Mouse (Mus musculus) layer of hippocampus, adult 9-11 months (tissue): Measurements from ENCODE around the gene Wdr89.
"Not testable (repeated sequence)": the region's sequence is repeated elsewhere in the genome, so short reads cannot be mapped to it uniquely, and the experiment has no call there.

ENCODE experiments used
- DNase-seq: peaks from one replicate; pipeline ENCODE4 v3.0.0; 2022

Gene Wdr89

DNA sequence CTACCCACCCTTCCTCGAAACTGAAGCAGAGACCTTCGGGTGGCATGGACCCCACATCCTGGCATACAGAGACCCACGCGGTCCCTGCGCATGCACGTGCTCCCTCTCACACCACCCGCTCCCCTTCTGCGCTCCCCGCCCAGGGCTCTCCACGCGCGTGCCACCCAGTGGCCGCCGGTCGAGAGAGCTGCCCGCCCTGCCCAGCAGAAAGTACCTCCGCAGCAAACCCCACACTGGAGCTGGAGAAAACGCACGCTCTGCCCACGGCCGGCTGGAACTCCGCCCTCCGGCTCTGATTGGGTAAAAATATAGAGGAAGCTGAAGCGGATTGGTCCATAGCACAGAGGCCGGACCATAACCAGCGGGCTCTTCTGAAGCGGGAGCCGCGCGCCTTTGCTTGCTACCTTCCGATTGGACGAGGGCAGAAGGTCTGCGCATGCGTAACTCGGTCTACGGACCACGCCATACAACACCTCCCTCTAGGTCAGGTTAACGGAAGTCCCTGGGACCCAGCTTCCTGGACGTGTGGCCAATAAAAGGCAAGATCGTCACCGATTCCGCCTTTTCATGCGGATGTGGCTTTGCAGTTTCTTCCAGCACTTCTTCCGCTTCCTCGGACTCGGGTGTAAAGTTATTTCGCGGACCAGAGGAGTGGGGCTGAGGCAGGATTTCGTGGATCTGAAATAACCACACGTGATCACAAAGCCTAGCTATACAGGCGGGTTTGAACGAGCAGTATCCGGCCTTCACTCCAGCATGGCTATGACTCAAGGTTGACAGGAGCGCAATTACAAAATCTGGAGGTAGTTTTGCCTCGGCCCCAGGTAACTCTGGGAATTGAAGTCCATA is at the start of gene Wdr89:
Wdr89 (minus strand) TSS at position 280 of the 849 bp plus-strand sequence.
- peak; percentile 100 for DNase-seq

DNA sequence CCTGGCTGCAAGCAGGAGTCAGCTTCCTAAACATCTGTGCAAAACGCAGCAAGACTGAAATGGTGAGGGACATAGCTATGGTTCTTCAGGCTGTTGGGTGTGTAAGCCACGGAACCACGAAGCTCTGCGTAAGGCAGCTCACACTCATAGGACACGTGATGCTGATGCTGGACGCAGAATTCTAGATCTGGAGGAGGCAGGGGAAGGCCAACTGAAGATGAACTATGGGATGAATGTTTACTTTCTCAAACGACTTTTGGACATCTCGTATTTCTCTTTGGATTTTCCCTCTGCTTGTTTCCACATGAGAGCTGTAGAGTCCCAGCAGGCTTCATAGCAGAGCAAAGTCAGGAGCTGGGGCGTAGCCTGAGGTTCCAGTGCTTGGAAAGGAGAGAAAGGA is 44.3 kb upstream of the Wdr89 start:
- no peak for DNase-seq

DNA sequence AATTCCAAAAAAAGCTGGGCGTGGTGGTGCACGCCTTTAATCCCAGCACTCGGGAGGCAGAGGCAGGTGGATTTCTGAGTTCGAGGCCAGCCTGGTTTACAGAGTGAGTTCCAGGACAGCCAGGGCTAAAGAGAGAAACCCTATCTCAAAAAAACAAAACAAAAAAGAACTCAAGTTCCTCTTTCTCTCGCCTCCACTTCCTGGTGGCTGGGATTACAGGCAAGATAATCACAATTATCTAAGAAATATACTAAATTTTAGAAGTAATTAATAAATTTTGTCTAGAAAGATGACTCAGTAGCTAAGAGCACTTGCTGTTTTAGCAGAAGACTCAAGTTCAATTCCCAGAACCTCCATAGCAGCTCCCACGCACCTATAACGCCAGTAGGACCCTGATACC is 43.6 kb upstream of the Wdr89 start:
- DNase-seq: not testable (repeated sequence)

DNA sequence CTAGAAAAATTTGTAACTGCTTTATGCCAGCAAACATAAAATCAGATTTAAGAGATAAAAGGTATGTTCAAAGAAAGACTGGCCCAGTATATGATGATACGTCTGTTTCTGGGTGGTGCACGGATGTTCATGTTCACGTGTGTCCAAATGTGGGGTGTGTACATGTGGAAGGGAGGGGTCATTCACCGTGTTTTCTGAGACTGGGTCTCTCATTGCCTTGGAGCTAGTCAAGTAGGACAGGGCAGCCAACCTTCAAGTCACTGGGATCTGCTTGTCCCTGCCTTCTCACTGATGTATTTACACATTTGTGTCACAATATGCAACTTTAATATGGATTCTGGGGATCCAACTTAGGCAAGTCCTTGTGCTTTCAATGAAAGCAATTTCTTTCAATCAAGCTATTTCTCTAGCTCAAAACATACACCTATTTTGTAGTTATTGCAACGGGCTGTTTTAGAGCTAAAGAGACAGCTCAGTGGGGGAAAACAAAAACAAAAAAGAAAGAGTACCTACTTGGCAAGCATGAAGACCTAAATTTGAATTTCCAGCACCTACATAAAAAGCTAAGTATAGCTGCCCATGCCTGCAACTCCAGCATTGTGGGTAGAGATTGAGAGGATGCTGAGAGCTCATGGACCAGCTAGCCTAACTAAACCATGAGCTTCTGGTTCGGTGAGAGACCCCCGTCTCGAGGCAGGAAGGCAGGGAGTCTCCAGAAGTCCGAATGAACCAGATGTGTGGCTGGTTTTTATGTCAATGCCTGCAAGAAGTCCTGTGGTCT is 41.4 kb upstream of the Wdr89 start:
- no peak for DNase-seq

DNA sequence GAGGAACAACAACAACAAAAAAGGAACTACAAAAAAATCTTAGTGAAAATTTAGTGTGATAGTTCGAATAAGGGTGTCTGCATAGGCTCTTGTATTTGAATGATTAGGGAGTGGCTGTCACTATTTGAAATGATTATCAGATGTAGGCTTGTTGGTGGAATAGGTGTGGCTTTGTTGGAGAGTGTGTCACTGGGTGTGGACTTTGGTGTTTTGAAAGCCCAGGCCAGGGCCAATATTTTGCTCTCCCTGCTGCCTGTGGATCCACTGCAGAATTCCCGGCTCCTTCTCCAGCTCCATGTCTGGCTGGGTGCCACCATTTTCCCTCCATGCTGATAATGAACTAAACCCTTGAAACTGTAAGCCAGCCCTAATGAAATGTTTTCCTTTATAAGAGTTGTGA is 40.2 kb upstream of the Wdr89 start:
- DNase-seq: no peak

DNA sequence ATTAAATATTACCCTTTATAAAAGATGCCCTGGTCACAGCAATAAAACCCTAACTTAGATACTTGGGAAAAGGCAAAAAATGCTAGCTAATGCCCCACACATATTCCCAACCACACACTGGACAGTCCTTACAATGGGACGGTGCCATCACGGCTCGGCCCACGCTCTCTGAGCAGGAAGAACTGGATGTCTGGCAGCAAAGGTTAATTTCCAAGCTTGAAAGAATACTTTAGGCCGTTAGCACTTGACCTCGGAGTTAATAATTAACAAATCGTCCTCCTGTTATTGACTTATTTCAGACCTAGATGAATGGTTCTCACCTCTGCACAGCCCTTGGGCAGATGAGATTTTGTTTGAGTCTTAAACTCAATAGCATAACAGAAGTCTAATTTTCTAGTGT is 37.3 kb upstream of the Wdr89 start:
- DNase-seq: no peak

DNA sequence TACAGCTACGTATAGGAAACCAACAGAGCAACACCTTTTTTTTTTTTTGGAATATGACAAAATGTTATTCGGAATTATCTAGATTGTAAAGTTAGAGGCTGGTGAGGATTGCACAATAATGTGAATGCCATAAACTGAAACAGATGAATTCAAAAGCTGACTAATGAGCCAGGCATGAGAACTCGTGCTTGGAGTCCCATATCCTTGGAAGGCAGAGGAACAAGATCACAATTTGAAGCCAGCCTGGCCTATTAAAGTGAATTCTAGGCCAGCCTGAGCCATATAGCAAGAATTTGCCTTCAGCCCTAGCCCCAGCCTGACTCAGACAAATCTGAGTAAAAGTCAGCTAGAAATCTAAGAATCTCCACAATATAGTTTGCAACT is 33.4 kb upstream of the Wdr89 start:
- no peak for DNase-seq

DNA sequence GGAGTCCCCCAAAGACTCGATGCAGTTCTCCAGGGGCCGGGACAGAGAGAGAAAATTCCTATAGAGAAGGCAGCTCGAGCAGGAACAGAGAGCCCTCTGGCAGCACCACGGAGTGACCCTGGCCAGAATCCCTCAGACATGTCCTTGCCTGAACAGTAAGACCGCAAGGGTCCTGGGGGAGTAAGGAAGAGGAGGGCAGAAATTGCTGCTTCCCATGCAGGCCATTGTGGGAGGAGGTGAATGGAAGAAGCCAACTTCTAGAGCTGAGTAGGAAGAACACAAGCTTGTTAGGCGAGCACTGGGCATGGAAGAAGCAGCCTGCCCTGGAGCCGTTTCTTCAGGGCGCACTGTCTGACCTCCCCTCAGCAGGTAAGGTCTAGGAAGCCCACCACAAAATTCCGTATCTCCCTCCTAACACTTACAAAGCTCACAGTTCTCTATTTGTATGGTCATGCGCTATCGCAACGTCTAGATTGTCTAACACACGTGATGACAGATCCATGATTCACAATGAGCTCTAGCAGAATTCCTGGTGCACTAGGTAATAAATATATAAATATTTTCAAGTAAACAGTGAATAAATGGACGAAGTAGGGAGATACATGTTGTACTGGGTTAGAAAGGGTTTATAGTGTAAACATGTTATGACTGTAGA is 32.9 kb upstream of the Wdr89 start:
- DNase-seq: no peak

DNA sequence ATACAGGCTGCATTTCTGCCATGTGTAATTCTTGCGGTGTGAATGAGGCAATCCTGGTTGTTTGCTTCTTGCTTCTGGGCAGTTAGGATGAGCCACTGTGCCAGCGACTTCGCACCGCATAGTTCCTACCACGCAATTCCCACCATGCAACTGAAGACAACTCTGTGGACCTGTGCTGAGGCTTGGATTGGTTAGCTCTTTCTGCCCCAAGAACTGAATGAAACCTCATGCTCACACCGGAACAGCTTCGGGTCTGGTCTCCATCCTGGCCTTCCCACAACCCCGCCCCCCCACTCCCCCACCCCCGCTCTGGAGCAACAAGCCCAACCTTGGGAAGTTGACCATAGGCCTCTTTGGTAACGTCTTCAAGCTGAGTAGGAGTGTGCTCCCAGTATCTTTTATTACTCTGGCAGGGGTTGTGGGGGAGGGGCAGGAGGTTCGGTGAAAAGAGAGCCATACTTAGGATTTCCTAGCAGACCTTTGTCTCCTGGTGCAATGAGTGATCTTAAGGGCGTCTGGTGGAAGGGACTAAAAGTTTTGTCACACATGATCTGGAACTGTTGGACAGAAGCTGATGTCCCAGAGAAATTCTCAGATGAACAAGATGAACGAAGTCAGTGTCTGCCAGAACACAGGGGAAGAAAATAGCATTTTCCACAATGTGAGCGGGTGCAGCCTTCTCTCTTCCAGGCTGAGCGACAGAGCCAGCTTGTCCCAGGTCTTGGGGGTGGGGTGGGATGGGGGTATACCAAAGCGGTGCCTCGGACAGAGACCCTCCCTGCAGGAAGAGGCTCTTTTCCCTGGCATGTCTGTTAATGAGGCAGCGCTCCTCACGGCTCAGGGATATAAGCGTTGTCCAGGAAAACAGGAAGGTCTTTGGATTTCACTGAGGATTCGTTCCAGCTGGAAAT is 32.1 kb upstream of the Wdr89 start:
- no peak for DNase-seq

DNA sequence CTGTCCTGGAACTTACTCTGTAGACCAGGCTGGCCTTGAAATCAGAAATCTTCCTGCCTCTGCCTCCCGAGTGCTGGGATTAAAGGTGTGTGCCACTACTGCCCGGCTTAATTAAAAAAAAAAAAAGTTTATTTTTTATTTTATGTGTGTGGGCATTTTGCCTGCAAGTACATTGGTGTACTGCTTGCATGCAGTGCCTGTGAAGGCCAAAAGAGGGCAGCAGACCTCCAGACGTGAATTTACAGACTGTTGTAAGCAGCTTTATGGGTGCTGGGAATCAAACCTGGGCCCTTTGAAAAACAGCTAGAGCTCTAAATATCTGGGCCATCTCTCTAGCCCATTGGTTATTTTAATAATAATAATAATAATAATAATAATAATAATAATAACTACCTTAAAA is 29.4 kb upstream of the Wdr89 start:
- no peak for DNase-seq

DNA sequence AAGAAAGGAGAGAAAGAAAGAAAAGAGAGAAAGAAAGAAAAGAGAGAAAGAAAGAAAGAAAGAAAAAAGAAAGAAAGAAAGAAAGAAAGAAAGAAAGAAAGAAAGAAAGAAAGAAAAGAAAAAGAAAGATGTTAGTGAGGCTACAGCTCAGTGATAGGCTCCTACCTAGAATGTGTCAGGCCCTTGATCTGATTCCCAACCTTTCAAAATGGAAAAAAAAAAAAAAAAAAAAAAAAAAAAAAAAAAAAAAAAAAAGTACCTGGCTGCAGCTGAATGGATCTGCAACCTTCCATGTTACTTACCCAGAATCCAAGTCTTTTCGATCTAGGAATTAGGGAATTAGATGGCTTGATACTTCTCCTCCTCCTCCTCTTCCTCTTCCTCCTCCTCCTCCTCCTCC is 26.5 kb upstream of the Wdr89 start:
- not testable (repeated sequence) for DNase-seq

DNA sequence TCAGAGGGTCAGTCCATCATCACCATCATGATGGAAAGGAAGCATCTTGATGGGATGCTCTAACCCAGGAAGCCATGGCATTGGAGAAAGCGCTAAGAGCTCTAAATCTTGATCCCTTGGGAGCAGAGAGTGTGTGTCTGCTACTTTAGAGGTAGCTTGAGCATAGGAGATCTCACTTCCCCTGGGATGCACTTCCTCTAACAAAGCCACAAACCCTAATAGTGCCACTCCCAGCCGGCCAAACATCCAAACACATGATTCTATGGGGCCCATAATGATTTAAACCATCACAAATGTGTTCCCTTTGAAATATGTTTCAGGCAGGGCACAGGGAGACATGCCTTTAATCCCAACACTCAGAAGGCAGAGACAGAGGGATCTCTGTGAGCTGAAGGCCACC is 19.7 kb upstream of the Wdr89 start:
- DNase-seq: no peak

DNA sequence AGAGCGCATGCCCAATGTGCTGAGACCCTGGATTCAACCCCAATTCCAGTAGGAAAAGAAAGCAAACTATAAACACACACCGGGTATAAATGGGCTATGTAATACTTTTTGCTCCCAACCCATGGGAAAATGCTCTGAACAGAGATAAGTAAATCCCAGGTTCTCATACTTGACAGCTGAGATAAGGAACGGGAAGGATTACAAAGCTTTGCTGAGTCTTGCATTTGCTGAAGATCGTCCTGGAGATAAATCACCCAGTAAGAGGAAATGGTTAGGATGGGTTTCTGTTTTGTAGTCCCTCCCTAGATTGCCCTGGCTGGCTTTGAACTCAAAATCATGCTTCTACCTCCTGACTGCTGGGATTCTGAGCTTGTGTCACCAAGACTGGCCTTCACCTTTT is 18.0 kb upstream of the Wdr89 start:
- no peak for DNase-seq

DNA sequence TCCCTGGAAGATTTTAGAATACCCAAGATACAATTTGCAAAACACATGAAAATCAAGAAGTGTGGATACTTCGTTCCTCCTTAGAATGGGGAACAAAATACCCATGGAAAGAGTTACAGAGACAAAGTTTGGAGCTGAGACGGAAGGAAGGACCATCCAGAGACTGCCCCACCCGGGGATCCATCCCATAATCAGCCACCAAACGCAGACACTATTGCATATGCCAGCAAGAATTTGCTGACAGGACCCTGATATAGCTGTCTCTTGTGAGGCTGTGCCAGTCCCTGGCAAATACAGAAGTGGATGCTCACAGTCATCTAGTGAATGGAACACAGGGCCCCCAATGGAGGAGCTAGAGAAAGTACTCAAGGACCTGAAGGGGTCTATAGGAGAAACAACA is 14.7 kb upstream of the Wdr89 start:
- not testable (repeated sequence) for DNase-seq

DNA sequence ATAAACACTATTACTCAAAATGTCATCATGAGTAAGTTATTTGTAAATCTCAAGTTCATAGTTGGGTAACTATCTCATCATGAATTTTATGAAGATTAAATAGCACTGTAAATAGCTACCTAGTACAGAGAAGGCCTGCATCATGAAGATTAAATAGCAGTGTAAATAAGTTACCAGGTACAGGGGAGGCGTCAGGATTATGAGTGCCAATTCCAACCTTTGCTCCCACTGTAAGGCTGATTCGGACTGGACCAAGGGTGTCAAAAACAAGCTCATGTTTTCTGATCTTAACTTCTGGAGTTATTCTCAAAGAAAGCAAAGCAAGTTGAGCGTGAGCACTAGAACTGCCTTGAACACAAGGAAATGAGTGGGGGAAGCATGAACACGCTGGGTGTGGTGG is 14.3 kb upstream of the Wdr89 start:
- no peak for DNase-seq

DNA sequence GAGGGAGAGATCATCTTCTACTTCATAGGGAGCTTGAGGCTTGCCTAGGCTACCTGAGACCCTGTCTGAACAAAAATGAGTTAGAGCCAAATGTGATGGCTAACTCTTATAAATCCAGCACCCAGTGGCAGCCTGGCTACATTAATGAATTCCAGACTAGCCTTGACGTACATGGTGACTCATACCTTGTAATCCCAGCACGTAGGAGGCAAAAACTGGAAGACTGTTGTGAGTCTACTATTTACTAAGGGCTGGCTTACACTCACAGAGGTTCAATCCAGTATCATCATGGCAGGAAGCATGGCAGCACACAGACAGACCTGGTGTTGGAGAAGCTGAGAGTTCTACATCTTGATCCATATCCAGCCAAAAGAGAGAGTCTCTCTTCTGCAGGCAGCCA is 13.5 kb upstream of the Wdr89 start:
- no peak for DNase-seq

DNA sequence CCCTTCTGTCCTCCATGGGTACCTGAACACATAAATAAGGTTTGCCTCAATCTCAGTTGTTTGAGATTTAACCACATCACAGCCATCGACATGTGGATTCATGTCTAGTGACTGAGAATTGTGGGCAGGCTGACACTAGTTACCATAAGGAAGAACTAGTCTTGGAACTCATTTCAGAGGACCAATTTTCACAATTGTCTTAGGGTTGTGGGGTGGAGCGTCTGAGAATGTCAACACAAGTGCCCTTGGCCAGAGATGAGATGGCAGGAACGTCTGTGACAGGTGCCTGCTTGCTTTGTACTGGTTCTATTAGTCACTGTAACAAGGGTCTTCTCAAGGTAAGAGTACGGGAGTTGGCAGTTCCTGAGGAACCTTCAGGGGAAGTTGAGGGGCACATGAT is 11.8 kb upstream of the Wdr89 start:
- no peak for DNase-seq

DNA sequence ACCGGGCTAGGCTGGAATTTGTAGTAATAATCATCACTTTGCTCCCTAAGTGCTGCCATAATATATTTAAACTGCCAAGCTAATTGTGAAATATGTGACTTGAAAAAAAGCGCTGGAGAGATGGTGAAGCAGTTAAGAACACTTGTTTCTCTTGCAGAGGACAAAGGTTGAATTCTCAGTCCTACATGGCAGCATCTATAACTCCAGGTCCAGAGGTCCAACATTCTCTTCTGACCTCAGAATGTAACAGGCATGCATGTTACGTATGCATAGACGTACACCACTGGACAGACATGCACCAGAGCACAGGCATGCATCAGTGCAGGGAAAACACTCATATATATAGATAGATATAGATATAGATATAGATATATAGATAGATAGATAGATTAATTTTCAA is 9.1 kb upstream of the Wdr89 start:
- DNase-seq: no peak

DNA sequence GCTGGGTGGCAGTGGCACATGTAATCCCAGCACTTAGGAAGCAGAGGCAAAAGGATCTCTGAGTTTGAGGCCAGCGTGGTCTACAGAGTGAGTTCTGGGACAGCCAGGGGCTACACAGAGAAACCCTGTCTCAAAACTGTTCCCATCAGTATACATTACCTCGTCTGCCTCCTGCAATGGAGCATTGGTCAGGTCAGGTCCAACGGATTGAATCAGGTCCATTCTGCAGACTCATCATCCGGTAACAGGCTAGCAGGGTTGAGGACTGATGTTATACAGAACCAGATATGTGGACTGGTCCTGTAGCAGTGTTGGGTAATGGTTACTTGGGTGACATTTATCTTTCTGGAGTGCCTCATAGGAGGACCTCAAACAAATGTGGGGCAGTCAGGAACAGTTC is 3.3 kb upstream of the Wdr89 start:
- no peak for DNase-seq

DNA sequence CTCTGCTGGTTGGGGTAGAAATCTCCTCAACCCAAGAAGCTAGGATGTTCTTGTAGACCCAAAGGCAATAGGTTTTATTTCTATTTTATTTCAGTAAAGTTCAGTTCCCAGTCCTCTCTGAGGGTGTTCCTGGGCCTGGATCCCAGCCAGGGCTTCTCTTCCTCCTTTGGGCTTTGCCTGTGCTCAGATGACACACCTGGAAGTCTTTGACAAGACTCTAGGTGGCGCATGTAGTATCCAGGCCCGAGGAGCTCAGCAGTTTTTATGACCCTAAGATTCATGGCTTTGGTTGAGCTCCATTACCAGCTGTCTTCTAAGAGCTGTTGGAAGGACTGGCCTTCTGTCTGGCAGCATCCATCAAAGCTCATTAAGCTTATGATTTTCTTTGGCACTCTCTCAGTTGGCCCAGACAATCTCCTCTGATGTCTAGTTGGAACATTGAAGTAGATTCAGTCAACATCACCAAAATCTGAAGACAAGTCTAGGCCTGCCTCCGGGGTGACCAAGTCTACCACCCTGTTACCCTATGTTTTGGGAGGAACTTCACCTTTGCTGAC is 2.5 kb upstream of the Wdr89 start:
- no peak for DNase-seq

DNA sequence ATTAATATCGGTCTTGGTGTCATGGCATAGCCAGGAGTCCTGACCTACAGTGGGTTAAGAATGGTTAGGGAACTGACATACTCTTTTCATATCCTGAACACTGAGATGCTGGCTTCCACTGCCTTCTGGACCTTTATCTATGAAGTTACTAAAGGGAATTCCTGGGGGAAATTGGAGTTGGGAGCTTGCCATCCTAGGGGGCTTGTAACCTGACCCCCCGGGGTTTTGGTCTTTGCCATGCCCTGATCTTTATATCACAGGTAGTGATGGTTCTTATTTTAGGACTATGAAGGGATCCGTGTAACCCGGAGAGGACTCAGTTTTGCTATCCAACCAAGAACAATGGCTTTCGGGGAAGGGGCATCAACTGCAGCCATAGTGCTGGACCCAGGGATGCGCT is 1.3 kb upstream of the Wdr89 start:
- no peak for DNase-seq

DNA sequence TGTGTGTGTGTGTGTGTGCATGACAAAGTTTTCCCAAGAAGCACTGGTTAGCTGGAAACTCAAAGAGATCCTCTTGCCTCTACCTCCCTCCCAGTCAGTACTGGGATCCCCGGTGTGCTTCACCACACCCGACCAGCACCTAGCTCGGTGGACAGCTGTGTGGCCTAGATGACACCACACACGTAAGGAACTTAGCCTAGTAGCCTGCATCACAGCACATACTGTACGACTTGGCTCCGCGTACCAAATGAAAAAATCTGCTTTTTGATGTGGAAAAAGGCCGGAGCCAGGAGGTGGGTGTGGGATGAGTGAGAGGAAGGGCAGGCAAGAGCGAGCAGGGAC is 450 bp downstream of the Wdr89 start:
- no peak for DNase-seq

DNA sequence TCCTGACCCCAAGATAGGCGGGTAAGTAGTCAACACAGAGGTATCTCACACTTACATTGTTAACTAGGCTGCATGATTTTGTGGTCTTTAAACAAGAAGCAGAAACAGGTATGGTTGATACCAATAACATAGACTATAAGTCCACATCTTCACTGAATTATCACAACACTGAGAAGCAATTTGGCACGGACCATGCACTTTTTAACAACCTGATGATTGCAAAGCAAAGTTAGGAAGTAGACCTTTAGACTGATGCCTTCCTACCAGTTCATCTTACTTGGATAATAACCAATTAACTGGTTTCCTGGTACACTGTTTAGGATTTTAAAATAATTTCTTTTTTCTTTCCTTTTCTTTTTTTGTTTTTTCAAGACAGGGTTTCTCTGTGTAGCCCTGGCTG is 1.1 kb downstream of the Wdr89 start:
- no peak for DNase-seq
